Mouse (Mus musculus): Measurements from ENCODE around the gene Tas2r143.

GRCm38 (mm10) chr6:42377280-42377679 lies 22.8 kb upstream of the Tas2r143 start:
- TF ChIP-seq CTCF (IDR thresholded peaks at IDR 0.05; ENCODE audit: low read depth, low read length) (no peak), POLR2A (IDR thresholded peaks at IDR 0.05; ENCODE audit: insufficient read depth, low read length) (no peak)

All from ES-Bruce4 (cell line).